Mouse (Mus musculus) thymus, adult 2 months (tissue): ENCODE results near the gene Ddx39b.

Source experiments
- CTCF ChIP-seq: fragments of 200-500 bp; IDR thresholded peaks from 2 replicates; pipeline ENCODE4 v1.5.1; 2012; ENCODE audit warnings: mild to moderate bottlenecking, control low read depth, low read length, moderate library complexity, borderline replicate concordance; ENCODE audit not compliant: control insufficient read depth, poor library complexity, insufficient read depth; ENCODE audit errors: extremely low read depth
- POLR2A ChIP-seq: fragments of 200-500 bp; IDR thresholded peaks from 2 replicates; pipeline ENCODE4 v1.6.1; 2012; ENCODE audit warnings: mild to moderate bottlenecking, low read length, control low read depth, moderate library complexity; ENCODE audit not compliant: control insufficient read depth, poor library complexity, insufficient read depth; ENCODE audit errors: extremely low read depth

- TF ChIP-seq CTCF (peak; percentile 94), POLR2A (no peak)
Measured at GRCm38 (mm10) chr17:35301645-35302258, 60.2 kb downstream of the Ddx39b start.
